Mouse (Mus musculus) bone marrow, adult 2 months (tissue): ENCODE measurements around the gene Olfr1009. TPM values are rescaled to one million over a fixed set of nuclear protein-coding genes. Genes with fewer than 3 reads are reported as not detected.
"Not testable (repeated sequence)": the region's sequence is repeated elsewhere in the genome, so short reads cannot be mapped to it uniquely, and the experiment has no call there.

Source experiments
- H3K27ac ChIP-seq: fragments of 200-500 bp; 2 replicates; pipeline ENCODE4 v1.5.1; 2012; ENCODE audit warnings: low read depth, mild to moderate bottlenecking, control low read depth, inconsistent platforms, low read length; ENCODE audit not compliant: control insufficient read depth, poor library complexity, insufficient read depth
- H3K4me1 ChIP-seq: fragments of 200-500 bp; 2 replicates; pipeline ENCODE4 v1.6.1; 2011; ENCODE audit warnings: low read length; ENCODE audit not compliant: control insufficient read depth, insufficient read depth
- H3K4me3 ChIP-seq: fragments of 200-500 bp; replicated peaks from 2 replicates; pipeline ENCODE3; 2011; ENCODE audit warnings: mild to moderate bottlenecking, low read depth, low read length, control low read depth; ENCODE audit not compliant: control insufficient read depth
- CTCF ChIP-seq: fragments of 200-500 bp; IDR thresholded peaks from 2 replicates; pipeline ENCODE4 v1.5.1; 2011; ENCODE audit warnings: low read length, control low read depth; ENCODE audit not compliant: control insufficient read depth, insufficient read depth
- POLR2A ChIP-seq: fragments of 200-500 bp; IDR thresholded peaks from 2 replicates; pipeline ENCODE4 v1.6.1; 2011; ENCODE audit warnings: low read depth, mild to moderate bottlenecking, control low read depth, low read length, borderline replicate concordance; ENCODE audit not compliant: control insufficient read depth
- WGBS: fragments of 180-500 bp; shearing (Covaris S2); methylation state at CpG from one replicate; pipeline ENCODE4 v1.1.7; 2018; 5-methylcytosine and 5-hydroxymethylcytosine counted together
- polyA plus RNA-seq: library from polyadenylated mRNA; stranded (reverse); fragments of >200 nt; gene quantifications from 2 replicates; pipeline ENCODE4 v1.2.4, GENCODE M21; 2011; ENCODE audit warnings: low replicate concordance; ENCODE audit not compliant: missing spikeins, insufficient read depth, insufficient read length

The Olfr1009 gene
- polyA plus RNA-seq: not detected in 2 replicates

- H3K4me3 ChIP-seq: no peak within 1 kb of the TSS
- TF ChIP-seq CTCF (no peak), POLR2A (no peak)
- H3K27ac ChIP-seq: no peak within 1 kb of the TSS
- no peaks in the 10 kb centered on the region for H3K4me1 ChIP-seq
- WGBS: 74% methylated on average over 1 of the region's 1 CpGs
Measured at GRCm38 (mm10) chr2:85715119-85715518, at the start of gene Olfr1009. Olfr1009 (plus strand) TSS chr2:85715419.

- TF ChIP-seq POLR2A (no peak), CTCF (no peak)
- Histone ChIP-seq H3K27ac (no peak within 1 kb of the TSS), H3K4me1 (no peaks in the 10 kb centered on the region), H3K4me3 (no peak within 1 kb of the TSS)
Measured at GRCm38 (mm10) chr2:85678667-85679066, 36.6 kb upstream of the Olfr1009 start, which contains the start of gene Olfr1006. Olfr1006 (minus strand) TSS chr2:85678767.

GRCm38 (mm10) chr2:85689131-85689530 lies 26.1 kb upstream of the Olfr1009 start, which contains the start of gene Olfr1008:
Olfr1008 (plus strand) TSS chr2:85689431.
- Histone ChIP-seq H3K27ac (no peak within 1 kb of the TSS), H3K4me3 (no peak within 1 kb of the TSS), H3K4me1 (no peaks in the 10 kb centered on the region)
- no peak for TF ChIP-seq POLR2A
- no peak for TF ChIP-seq CTCF

GRCm38 (mm10) chr2:85710680-85711079 lies 4.5 kb upstream of the Olfr1009 start:
- H3K4me1 ChIP-seq, H3K27ac ChIP-seq, H3K4me3 ChIP-seq: not testable (repeated sequence)
- 48% methylated on average over 2 of the region's 2 CpGs for WGBS

GRCm38 (mm10) chr2:85711159-85711558 lies 4.1 kb upstream of the Olfr1009 start:
- TF ChIP-seq CTCF: no peak
- no peak for TF ChIP-seq POLR2A

GRCm38 (mm10) chr2:85725793-85726192 lies 10.6 kb downstream of the Olfr1009 start:
- TF ChIP-seq POLR2A: no peak
- no peak for TF ChIP-seq CTCF
- Histone ChIP-seq H3K27ac (no peak overlapping the region), H3K4me1 (no peaks in the 10 kb centered on the region), H3K4me3 (no peak overlapping the region)
- WGBS: 7% methylated on average over 3 of the region's 3 CpGs

More at GRCm38 (mm10) chr2:85711159-85711558, 4.1 kb upstream of the Olfr1009 start:
- Histone ChIP-seq H3K4me3 (no peak overlapping the region), H3K27ac (no peak overlapping the region), H3K4me1 (no peaks in the 10 kb centered on the region)
- 22% methylated on average over 1 of the region's 1 CpGs for WGBS

GRCm38 (mm10) chr2:85753822-85754221 lies 38.6 kb downstream of the Olfr1009 start:
- WGBS: 75% methylated on average over 4 of the region's 4 CpGs
- no peaks in the 10 kb centered on the region for H3K4me1 ChIP-seq
- H3K27ac ChIP-seq: no peak overlapping the region
- H3K4me3 ChIP-seq: no peak overlapping the region
- TF ChIP-seq CTCF (no peak), POLR2A (no peak)

- no peak within 1 kb of the TSS for H3K27ac ChIP-seq
- 55% methylated on average over 1 of the region's 1 CpGs for WGBS
- H3K4me3 ChIP-seq: no peak within 1 kb of the TSS
- H3K4me1 ChIP-seq: no peaks in the 10 kb centered on the region
- TF ChIP-seq CTCF (no peak), POLR2A (no peak)
Measured at GRCm38 (mm10) chr2:85762666-85763065, 47.4 kb downstream of the Olfr1009 start, which contains the start of gene Olfr1012. Olfr1012 (minus strand) TSS chr2:85762766.

GRCm38 (mm10) chr2:85766798-85767197 lies 51.6 kb downstream of the Olfr1009 start, which contains the start of gene Olfr1013:
Olfr1013 (plus strand) TSS chr2:85767098.
- TF ChIP-seq POLR2A (no peak), CTCF (no peak)
- Histone ChIP-seq H3K27ac (no peak within 1 kb of the TSS), H3K4me3 (no peak within 1 kb of the TSS), H3K4me1 (no peaks in the 10 kb centered on the region)

GRCm38 (mm10) chr2:85772413-85772812 lies 57.2 kb downstream of the Olfr1009 start, which contains the start of gene Olfr1014:
Olfr1014 (plus strand) TSS chr2:85772713.
- H3K4me1 ChIP-seq: no peaks in the 10 kb centered on the region

More at GRCm38 (mm10) chr2:85772413-85772812, 57.2 kb downstream of the Olfr1009 start, which contains the start of gene Olfr1014:
- Histone ChIP-seq H3K27ac (no peak within 1 kb of the TSS), H3K4me3 (no peak within 1 kb of the TSS)
- TF ChIP-seq CTCF: no peak
- TF ChIP-seq POLR2A: no peak

Other genes with a start within 250 kb of the Olfr1009 start
- gene 4833423E24Rik, start 196.4 kb upstream of the Olfr1009 start, polyA plus RNA-seq: not detected in 2 replicates
- gene Olfr996, start 136.2 kb upstream of the Olfr1009 start, polyA plus RNA-seq: not detected in 2 replicates
- not detected in 2 replicates for gene Olfr998, start 126.5 kb upstream of the Olfr1009 start, polyA plus RNA-seq
- not detected in 2 replicates for gene Olfr1000, start 103.5 kb upstream of the Olfr1009 start, polyA plus RNA-seq
- gene Olfr1002, start 64.7 kb upstream of the Olfr1009 start, polyA plus RNA-seq: not detected in 2 replicates
- not detected in 2 replicates for gene Olfr154, start 51.0 kb upstream of the Olfr1009 start, polyA plus RNA-seq
- gene Olfr1006, start 36.7 kb upstream of the Olfr1009 start, polyA plus RNA-seq: not detected in 2 replicates
- gene Olfr1008, start 26.0 kb upstream of the Olfr1009 start, polyA plus RNA-seq: not detected in 2 replicates
- gene Olfr1012, start 47.3 kb downstream of the Olfr1009 start, polyA plus RNA-seq: not detected in 2 replicates
- not detected in 2 replicates for gene Olfr1013, start 51.7 kb downstream of the Olfr1009 start, polyA plus RNA-seq
- 0.52 TPM in 1 of 2 replicates, not detected in the other for gene Olfr1014, start 57.3 kb downstream of the Olfr1009 start, polyA plus RNA-seq
- gene Olfr1015, start 66.6 kb downstream of the Olfr1009 start, polyA plus RNA-seq: not detected in 2 replicates
- not detected in 2 replicates for gene Olfr1016, start 87.1 kb downstream of the Olfr1009 start, polyA plus RNA-seq
- gene Olfr1018, start 103.1 kb downstream of the Olfr1009 start, polyA plus RNA-seq: not detected in 2 replicates
- gene Olfr1019, start 130.1 kb downstream of the Olfr1009 start, polyA plus RNA-seq: not detected in 2 replicates
- not detected in 2 replicates for gene Olfr1020, start 131.6 kb downstream of the Olfr1009 start, polyA plus RNA-seq
- gene Olfr1022, start 153.2 kb downstream of the Olfr1009 start, polyA plus RNA-seq: not detected in 2 replicates
- not detected in 2 replicates for gene Olfr1023, start 170.2 kb downstream of the Olfr1009 start, polyA plus RNA-seq
- not detected in 2 replicates for gene Olfr1024, start 189.6 kb downstream of the Olfr1009 start, polyA plus RNA-seq
- gene Olfr1025-ps1, start 199.8 kb downstream of the Olfr1009 start, polyA plus RNA-seq: not detected in 2 replicates
- not detected in 2 replicates for gene Olfr1026, start 206.1 kb downstream of the Olfr1009 start, polyA plus RNA-seq
- not detected in 2 replicates for gene Olfr1028, start 235.0 kb downstream of the Olfr1009 start, polyA plus RNA-seq